Mouse (Mus musculus) testis, adult 2 months (tissue): Measurements from ENCODE around the gene Ncor2. TPM values are rescaled to one million over a fixed set of nuclear protein-coding genes. Genes with fewer than 3 reads are reported as not detected.

Source experiments
- H3K27ac ChIP-seq: fragments of 200-500 bp; 2 replicates; pipeline ENCODE4 v1.5.1; 2012; ENCODE audit warnings: low read depth, low read length; ENCODE audit not compliant: control insufficient read depth, insufficient read depth
- H3K27me3 ChIP-seq: fragments of 200-500 bp; 2 replicates; pipeline ENCODE4 v1.6.1; 2012; ENCODE audit warnings: mild to moderate bottlenecking, low read length, moderate library complexity; ENCODE audit not compliant: control insufficient read depth, insufficient read depth
- H3K36me3 ChIP-seq: fragments of 200-500 bp; 2 replicates; pipeline ENCODE4 v1.6.1; 2012; ENCODE audit warnings: mild to moderate bottlenecking, low read length; ENCODE audit not compliant: control insufficient read depth, insufficient read depth
- H3K4me1 ChIP-seq: fragments of 200-500 bp; 2 replicates; pipeline ENCODE4 v1.6.1; 2012; ENCODE audit warnings: low read length; ENCODE audit not compliant: control insufficient read depth, insufficient read depth
- H3K4me3 ChIP-seq: fragments of 200-500 bp; 2 replicates; pipeline ENCODE4 v1.5.1; 2012; ENCODE audit warnings: low read depth, mild to moderate bottlenecking, low read length, moderate library complexity, mixed read lengths; ENCODE audit not compliant: control insufficient read depth
- CTCF ChIP-seq: fragments of 200-500 bp; IDR thresholded peaks from 2 replicates; pipeline ENCODE4 v1.5.1; 2012; ENCODE audit warnings: low read depth, mild to moderate bottlenecking, inconsistent platforms, low read length, moderate library complexity; ENCODE audit not compliant: control insufficient read depth, insufficient read depth, insufficient replicate concordance
- POLR2A ChIP-seq: fragments of 200-500 bp; IDR thresholded peaks from 2 replicates; pipeline ENCODE4 v1.6.1; 2012; ENCODE audit warnings: low read depth, mild to moderate bottlenecking, inconsistent platforms, low read length, moderate library complexity; ENCODE audit not compliant: control insufficient read depth
- polyA plus RNA-seq: library from polyadenylated mRNA; depleted of rRNA; stranded (reverse); fragments of >200 nt; gene quantifications from 2 replicates; pipeline ENCODE4 v1.2.3, GENCODE M21; 2012

Gene Ncor2
- polyA plus RNA-seq, 1 experiment = 28.0 TPM

DNA sequence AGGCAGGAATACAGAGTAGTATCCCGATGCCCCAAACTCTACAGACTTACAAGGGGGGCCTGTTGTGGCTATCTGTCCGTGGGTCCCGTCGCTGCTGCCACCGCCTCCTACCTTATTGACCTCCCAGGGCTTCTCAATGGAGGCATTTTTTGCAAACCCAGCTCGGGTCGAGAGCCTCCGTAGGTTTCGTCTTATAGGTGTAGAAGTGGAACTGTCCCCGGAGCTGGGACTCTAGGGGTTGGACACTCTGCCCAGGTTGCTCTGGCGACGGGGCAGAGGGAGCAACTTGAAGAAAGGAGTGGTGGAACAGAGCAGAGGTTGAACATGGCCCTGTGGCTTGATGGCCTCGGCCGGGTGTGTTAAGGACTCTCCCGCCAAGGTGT is 175.2 kb downstream of the Ncor2 start:
- no peak overlapping the region for H3K27ac ChIP-seq
- H3K27me3 ChIP-seq = no peaks in the 10 kb centered on the region
- H3K36me3 ChIP-seq = no peaks in the 10 kb centered on the region
- no peak for TF ChIP-seq CTCF
- TF ChIP-seq POLR2A = no peak
- peak overlapping the region; percentile 34; the same call in 1 of the 2 replicates for H3K4me3 ChIP-seq
- H3K4me1 ChIP-seq = peaks cover 4% of the 10 kb centered on the region

DNA sequence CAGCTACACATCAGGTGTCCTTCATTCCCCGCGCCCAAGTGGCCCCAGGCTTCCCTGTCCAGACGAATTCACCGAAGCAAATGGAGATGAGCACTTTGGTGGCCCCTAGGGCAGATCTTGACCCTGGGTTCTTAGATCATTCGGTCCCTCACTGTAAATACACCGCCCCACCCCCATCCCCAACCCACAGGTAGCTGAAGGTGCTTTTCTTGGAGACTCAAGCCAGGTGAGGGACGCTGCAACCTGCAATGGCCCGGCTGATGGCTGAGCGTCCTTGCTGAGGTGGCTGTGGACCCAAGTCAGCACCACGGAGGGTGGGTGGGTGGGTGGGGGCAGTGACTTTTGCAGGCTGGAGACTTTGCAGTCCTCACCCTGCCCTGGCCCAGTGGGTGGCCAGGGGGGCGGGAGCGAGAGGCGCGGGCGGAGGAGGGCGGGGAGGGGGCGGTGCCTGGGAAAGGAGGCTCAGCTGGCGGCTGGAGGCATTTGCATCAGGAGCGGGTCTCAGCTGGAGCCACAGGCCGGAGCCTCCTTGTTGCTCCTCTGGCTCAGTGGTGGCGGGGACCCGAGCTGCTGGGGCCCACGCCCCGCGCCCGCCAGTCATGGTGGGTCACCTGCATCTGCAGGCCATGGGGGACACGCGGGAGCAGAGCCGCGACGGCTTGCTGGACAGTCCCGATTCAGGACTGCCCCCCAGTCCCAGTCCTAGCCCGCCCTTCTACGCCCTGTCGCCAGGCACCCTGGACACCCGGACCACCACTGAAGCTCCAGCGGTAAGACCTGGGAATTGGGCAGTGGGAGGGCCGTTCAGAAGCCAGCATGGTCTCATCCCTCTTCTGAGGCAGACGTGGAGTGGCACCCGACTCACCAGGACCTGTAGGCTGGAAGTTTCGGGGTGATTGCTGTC is 175.8 kb downstream of the Ncor2 start, which contains the start of gene Rflna:
Rflna (plus strand) TSS at position 253 of the 904 bp plus-strand sequence.
- H3K4me3 ChIP-seq = peak within 1 kb of the TSS; percentile 34
- TF ChIP-seq CTCF = no peak
- TF ChIP-seq POLR2A = no peak
- no peaks in the 10 kb centered on the region for H3K27me3 ChIP-seq
- H3K4me1 ChIP-seq = peaks cover 4% of the 10 kb centered on the region
- no peak within 1 kb of the TSS for H3K27ac ChIP-seq
- H3K36me3 ChIP-seq = no peaks in the 10 kb centered on the region

DNA sequence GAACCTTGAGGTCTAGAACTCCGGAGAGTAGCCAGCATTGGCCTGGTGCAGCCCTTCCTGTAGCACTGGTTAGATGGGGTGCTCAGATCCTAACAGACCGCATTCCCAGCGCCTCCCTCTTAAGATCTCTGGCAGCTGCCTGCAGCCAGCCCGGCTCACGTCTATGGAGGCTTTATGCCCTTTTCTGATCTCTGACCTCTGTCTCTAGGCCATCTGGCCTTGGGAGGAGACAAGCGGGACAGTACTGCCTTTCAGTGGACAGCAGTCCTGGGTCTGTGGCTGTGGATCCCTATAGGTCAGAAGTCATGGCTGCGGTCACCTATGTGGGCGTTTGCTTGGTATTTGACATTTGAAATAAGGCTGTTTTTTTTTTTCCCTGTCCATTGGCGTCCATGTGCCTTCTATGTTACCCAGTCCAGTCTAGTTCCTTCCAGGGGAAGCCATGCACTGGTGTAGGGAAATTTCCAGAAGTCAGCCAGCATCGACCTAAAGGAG is 178.2 kb downstream of the Ncor2 start:
- H3K4me1 ChIP-seq = peaks cover 4% of the 10 kb centered on the region
- no peaks in the 10 kb centered on the region for H3K27me3 ChIP-seq
- no peaks in the 10 kb centered on the region for H3K36me3 ChIP-seq
- no peak overlapping the region for H3K27ac ChIP-seq
- H3K4me3 ChIP-seq = no peak overlapping the region
- TF ChIP-seq POLR2A = no peak
- TF ChIP-seq CTCF = no peak

DNA sequence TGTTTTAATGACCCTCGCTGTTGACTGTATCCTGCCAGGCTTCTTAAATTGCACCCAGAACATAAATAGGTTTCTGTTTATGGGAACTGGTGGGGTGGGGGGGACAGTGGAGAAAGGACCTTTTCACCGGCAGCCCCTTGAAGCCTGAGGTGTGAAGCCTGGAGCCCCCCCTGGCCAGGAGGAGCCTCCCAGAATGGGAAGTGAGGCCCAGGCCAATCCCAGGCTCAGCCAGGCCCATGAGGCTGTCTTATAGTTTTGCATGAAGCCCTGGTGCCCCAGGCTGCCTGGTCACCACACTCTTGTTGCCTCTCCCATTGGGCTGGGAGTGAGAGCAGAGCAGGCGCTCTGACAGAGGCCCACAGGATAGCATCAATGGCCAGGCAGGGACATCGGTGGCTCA is 181.1 kb downstream of the Ncor2 start:
- no peak for TF ChIP-seq POLR2A
- no peak for TF ChIP-seq CTCF
- Histone ChIP-seq H3K4me1 (no peaks in the 10 kb centered on the region; the same call in 1 of the 2 replicates), H3K27ac (no peak overlapping the region), H3K36me3 (no peaks in the 10 kb centered on the region), H3K4me3 (no peak overlapping the region), H3K27me3 (no peaks in the 10 kb centered on the region)

DNA sequence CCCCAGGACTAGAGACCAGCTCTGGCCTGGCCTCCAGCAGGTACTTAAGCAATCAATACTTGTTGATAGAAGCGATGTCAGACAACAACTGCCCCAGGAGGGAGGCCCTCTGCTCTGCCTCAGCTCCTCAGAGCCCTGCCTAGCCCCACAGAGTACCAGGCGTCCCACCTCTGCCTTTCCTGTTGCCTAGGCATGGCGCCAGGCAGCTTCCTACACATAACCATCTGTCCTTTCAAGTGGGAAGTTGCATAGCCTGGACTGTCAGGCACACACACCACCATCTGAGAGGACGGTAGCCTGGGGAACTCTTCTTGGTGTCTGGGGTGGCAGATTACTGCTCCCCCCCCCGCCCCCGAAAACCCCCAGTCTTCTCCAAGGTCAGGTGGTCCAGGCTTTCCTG is 182.2 kb downstream of the Ncor2 start:
- Histone ChIP-seq H3K27ac (no peak overlapping the region), H3K27me3 (no peaks in the 10 kb centered on the region), H3K4me3 (no peak overlapping the region), H3K36me3 (no peaks in the 10 kb centered on the region), H3K4me1 (no peaks in the 10 kb centered on the region)
- TF ChIP-seq CTCF = no peak
- no peak for TF ChIP-seq POLR2A

DNA sequence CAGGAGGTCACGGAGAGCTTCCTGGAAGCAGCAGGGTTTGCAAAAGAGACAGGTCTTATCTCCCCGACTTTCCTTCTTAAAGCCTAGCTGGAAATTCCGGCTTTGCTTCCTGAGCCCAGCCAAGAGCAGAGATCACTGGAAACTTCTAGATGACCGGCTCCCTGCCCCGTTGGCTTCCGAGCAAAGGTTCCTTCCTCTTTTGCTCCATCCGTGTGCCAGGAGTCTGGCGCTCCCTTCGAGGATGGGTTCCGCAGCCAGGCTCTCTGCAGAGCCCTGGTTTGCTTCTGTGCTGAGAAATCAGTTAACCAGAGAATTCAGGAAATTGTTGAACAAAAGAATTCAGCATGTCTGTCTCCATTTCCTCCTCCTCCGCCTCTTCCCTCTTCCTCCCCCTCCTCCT is 186.1 kb downstream of the Ncor2 start:
- Histone ChIP-seq H3K27ac (no peak overlapping the region), H3K36me3 (no peaks in the 10 kb centered on the region), H3K27me3 (no peaks in the 10 kb centered on the region), H3K4me3 (no peak overlapping the region), H3K4me1 (no peaks in the 10 kb centered on the region)
- TF ChIP-seq CTCF (no peak), POLR2A (no peak)

DNA sequence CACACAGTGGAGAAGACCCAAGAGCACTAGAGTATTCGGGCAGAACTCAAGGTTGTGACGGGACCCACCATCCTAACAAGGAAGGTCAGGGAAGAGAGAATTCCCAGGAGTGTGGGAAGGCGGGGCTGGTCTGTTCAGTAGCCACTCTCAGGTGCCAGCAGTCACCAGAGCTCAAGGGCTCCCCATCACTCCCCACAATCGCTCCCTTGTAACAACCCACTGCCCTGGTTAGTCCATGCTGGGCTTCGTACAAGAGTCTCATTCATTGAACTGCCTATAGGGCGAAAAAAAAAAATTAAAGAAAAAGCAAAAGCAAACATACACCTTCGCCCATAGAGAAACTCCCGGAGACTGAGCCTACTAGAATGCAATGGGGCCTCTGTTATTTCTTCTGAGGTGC is 186.7 kb downstream of the Ncor2 start:
- Histone ChIP-seq H3K27me3 (no peaks in the 10 kb centered on the region), H3K36me3 (no peaks in the 10 kb centered on the region), H3K4me3 (no peak overlapping the region), H3K4me1 (no peaks in the 10 kb centered on the region), H3K27ac (no peak overlapping the region)
- TF ChIP-seq CTCF (no peak), POLR2A (no peak)
